Comparison of ENCODE assay signal across 17 mouse cellular contexts in the genomic region with DNA sequence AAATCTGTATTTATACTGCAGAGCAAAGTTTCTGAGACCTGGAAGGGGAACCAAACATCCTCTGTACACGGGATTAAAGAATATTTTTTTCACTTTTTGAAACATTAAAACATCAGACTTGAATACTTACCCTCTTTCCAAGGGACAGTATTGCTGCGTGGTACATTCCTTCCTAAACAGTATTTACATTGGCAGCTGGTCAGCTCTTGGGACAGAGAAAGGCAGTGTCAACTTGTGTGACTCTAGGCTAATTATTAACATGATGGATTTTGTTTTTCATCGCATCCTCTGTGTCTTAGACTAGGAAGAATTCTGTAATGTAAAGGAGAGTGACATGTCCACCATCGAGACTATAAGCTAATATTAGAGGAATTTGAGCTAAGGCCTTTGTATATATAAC. TPM values are rescaled to one million over a fixed set of nuclear protein-coding genes. Genes with fewer than 3 reads are reported as not detected.
DNase-seq lines count a peak whose midpoint lies in the region; ATAC-seq and TF ChIP-seq lines count a peak whose summit lies in the region.
"Had no signal": no experiment of that assay in that cellular context is flagged by ENCODE, and none has a peak within 500 bp of the region (broad histone marks: within the 10 kb centered on the region; RNA-seq: fewer than 3 reads in every experiment).

No protein-coding gene starts in this region.

- H3K9ac ChIP-seq in liver, adult 2 months (ENCODE audit: low read depth, low read length) = no peak overlapping the region
- H3K9ac ChIP-seq in kidney, postnatal 0 days (ENCODE audit: low read depth, low read length) = no peak overlapping the region
- no peak overlapping the region for H3K9ac ChIP-seq in liver, embryonic 12.5 days
- H3K9ac ChIP-seq: embryonic facial prominence, embryonic 13.5 days; forebrain, postnatal 0 days; heart, embryonic 12.5 days; midbrain, embryonic 13.5 days had no signal

- H3K4me1 ChIP-seq in liver, adult 2 months (ENCODE audit: control insufficient read depth, insufficient read depth, low read length) = peaks cover 20% of the 10 kb centered on the region
- H3K4me1 ChIP-seq in kidney, postnatal 0 days (replicated peaks; ENCODE audit: insufficient read depth, low read length) = no peaks in the 10 kb centered on the region
- H3K4me1 ChIP-seq in liver, embryonic 12.5 days = 0 out of 2 replicates have a peak, but pooled peaks cover 4% of the 10 kb centered on the region
- H3K4me1 ChIP-seq: midbrain, embryonic 13.5 days had no signal

- H3K36me3 ChIP-seq in liver, adult 2 months (ENCODE audit: control insufficient read depth, insufficient read depth, low read length) = no peaks in the 10 kb centered on the region
- H3K36me3 ChIP-seq in kidney, postnatal 0 days (ENCODE audit: insufficient read depth, low read length) = no peaks in the 10 kb centered on the region
- H3K36me3 ChIP-seq in liver, embryonic 12.5 days = no peaks in the 10 kb centered on the region
- H3K36me3 ChIP-seq: embryonic facial prominence, embryonic 13.5 days; G1E; heart, embryonic 12.5 days; midbrain, embryonic 13.5 days had no signal

- no peak for TF ChIP-seq CTCF in liver, adult 2 months (IDR thresholded peaks at IDR 0.05; ENCODE audit: low read depth, low read length)
- TF ChIP-seq CTCF in kidney, postnatal 0 days (IDR thresholded peaks at IDR 0.05; ENCODE audit: low read depth) = no peak

- no peaks in the 10 kb centered on the region for H3K9me3 ChIP-seq in kidney, postnatal 0 days (replicated peaks; ENCODE audit: low read length)
- no peaks in the 10 kb centered on the region for H3K9me3 ChIP-seq in liver, embryonic 12.5 days (replicated peaks)
- H3K9me3 ChIP-seq: embryonic facial prominence, embryonic 13.5 days; heart, embryonic 12.5 days; midbrain, embryonic 13.5 days had no signal

- TF ChIP-seq POLR2A in liver, adult 2 months (IDR thresholded peaks at IDR 0.05; ENCODE audit: extremely low read depth, insufficient read depth, low read length) = no peak

- no peak overlapping the region for H3K4me3 ChIP-seq in liver, adult 2 months (ENCODE audit: insufficient read depth, low read depth, low read length)
- H3K4me3 ChIP-seq in kidney, postnatal 0 days (replicated peaks; ENCODE audit: low read depth, low read length) = no peak overlapping the region
- H3K4me3 ChIP-seq in liver, embryonic 12.5 days = no peak overlapping the region
- H3K4me3 ChIP-seq: embryonic facial prominence, embryonic 13.5 days; heart, embryonic 12.5 days; midbrain, embryonic 13.5 days; myocyte had no signal

- H3K4me2 ChIP-seq in kidney, postnatal 0 days (ENCODE audit: low read length) = no peak overlapping the region
- no peak overlapping the region for H3K4me2 ChIP-seq in liver, embryonic 12.5 days
- H3K4me2 ChIP-seq: embryonic facial prominence, embryonic 13.5 days; heart, embryonic 12.5 days; midbrain, embryonic 13.5 days had no signal

- no peak overlapping the region for H3K27ac ChIP-seq in liver, adult 2 months (replicated peaks; ENCODE audit: insufficient read depth, low read depth, low read length)
- H3K27ac ChIP-seq in kidney, postnatal 0 days = no peak overlapping the region
- H3K27ac ChIP-seq in liver, embryonic 12.5 days = no peak overlapping the region
- H3K27ac ChIP-seq: embryonic facial prominence, embryonic 13.5 days; midbrain, embryonic 13.5 days had no signal

- DNase-seq in liver, adult 2 months (ENCODE audit: extremely low read depth, low read depth, low spot score) = peak; percentile 96
- no peak for DNase-seq in liver
- DNase-seq in kidney, postnatal 0 days (ENCODE audit: low spot score) = peak; percentile 76
- peak; percentile 50 for DNase-seq in lung, postnatal 14 days
- DNase-seq in spleen, adult 12 weeks (ENCODE audit: low spot score) = no peak
- DNase-seq in testis, postnatal 10 days (ENCODE audit: low spot score) = no peak
- DNase-seq: cerebellum, adult 9-11 months; forebrain, postnatal 0 days; retina, postnatal 1 day; right cerebral cortex, postnatal 4 days; thymus, adult 18-20 months had no signal

- ATAC-seq in kidney, postnatal 0 days (replicated peaks; ENCODE audit: low FRiP score, low read depth) = no peak
- peak; percentile 60 for ATAC-seq in liver, embryonic 12.5 days
- ATAC-seq: forebrain, postnatal 0 days; midbrain, embryonic 13.5 days had no signal

- H3K27me3 ChIP-seq in liver, adult 2 months (ENCODE audit: control insufficient read depth, insufficient read depth, low read length) = no peaks in the 10 kb centered on the region
- no peaks in the 10 kb centered on the region for H3K27me3 ChIP-seq in kidney, postnatal 0 days (ENCODE audit: insufficient read depth, low read length)
- no peaks in the 10 kb centered on the region for H3K27me3 ChIP-seq in liver, embryonic 12.5 days (replicated peaks)
- H3K27me3 ChIP-seq: embryonic facial prominence, embryonic 13.5 days; heart, embryonic 12.5 days; midbrain, embryonic 13.5 days had no signal

- WGBS in liver, adult 2 months = 16% methylated on average over 4 of the region's 4 CpGs
- WGBS in kidney, postnatal 0 days = 30% methylated on average over 4 of the region's 4 CpGs
- 56% methylated on average over 4 of the region's 4 CpGs for WGBS in liver, embryonic 12.5 days (ENCODE audit: insufficient replicate concordance)

- H3K79me2 ChIP-seq in liver, adult 2 months (ENCODE audit: control insufficient read depth, insufficient read depth, low read length) = no peaks in the 10 kb centered on the region

RNA-seq across cellular contexts. Expression of a gene that starts 56.8 kb away (rescaled TPM):
- 22.9 and 23.6 TPM in 2 replicates for total RNA-seq in liver, adult 2 months (2014; rRNA removed)
- 5.6 and 5.7 TPM in 2 replicates for polyA plus RNA-seq in liver, adult 2 months (2012; rRNA removed)
- 27.5 and 29.9 TPM in 2 replicates for polyA plus RNA-seq in kidney, postnatal 0 days (2015; fragmentation: Nextera tagmentation; extraction: Ambion mirVana)
- 5.8 and 6.3 TPM in 2 replicates for polyA plus RNA-seq in liver, embryonic 12.5 days (2016; fragmentation: Nextera tagmentation; extraction: Ambion mirVana)
- polyA plus RNA-seq: G1E had no signal

Comparison
In these comparisons a context has a peak if more than half of its experiments do, and no peak if none do; other contexts are left out.
1. DNase-seq: peak in liver, adult 2 months (single experiment), kidney, postnatal 0 days (single experiment) and lung, postnatal 14 days (single experiment); none in liver (single experiment), spleen, adult 12 weeks (single experiment) and testis, postnatal 10 days (single experiment).